Mouse (Mus musculus) lung, postnatal 0 days (tissue): ENCODE results near the gene Rgs3.

ENCODE experiments used
- CTCF ChIP-seq: IDR thresholded peaks from 2 replicates; pipeline ENCODE4 v1.5.1; 2016; ENCODE audit warnings: antibody characterized with exemption, mild to moderate bottlenecking
- EP300 ChIP-seq: IDR thresholded peaks from 2 replicates; pipeline ENCODE4 v1.6.1; 2016; ENCODE audit warnings: antibody characterized with exemption, mild to moderate bottlenecking, control low read depth

DNA sequence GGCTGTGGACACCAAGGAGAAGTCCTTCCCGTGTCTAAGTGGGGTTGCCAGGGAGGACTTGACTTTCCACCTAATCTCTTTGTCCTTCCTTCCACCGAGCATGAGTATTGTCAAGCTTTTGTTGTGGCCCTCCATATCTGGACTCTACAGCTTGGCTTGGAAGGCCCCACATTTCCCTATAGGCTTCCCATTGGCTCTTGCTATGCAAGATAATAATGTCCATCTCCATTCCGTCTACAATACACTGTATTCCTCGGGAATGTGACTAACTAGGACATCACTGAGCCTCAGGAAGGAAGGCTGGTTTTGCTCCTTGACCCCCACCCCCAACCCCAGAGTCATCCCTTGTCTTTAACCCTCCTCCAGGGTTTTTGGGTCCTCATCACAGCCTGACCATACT lies 44.0 kb downstream of the Rgs3 start:
- TF ChIP-seq CTCF (no peak), EP300 (no peak)
